Mouse (Mus musculus) hematopoietic multipotent progenitor cell, adult 10-12 weeks (in vitro differentiated cells): ENCODE results near the gene Scel. TPM values are rescaled to one million over a fixed set of nuclear protein-coding genes. Genes with fewer than 3 reads are reported as not detected.

Experiments
- polyA plus RNA-seq: library from polyadenylated mRNA; stranded (reverse); fragments of >175 nt; gene quantifications from 2 replicates; pipeline ENCODE4 v1.2.3, GENCODE M21; 2012; ENCODE audit warnings: low replicate concordance

The Scel gene
- polyA plus RNA-seq: 0.15 and 0.30 TPM in 2 replicates

GRCm38 (mm10) chr14:103512802-103513472 lies at the start of gene Scel:
Scel (plus strand) TSS chr14:103513342.

DNA sequence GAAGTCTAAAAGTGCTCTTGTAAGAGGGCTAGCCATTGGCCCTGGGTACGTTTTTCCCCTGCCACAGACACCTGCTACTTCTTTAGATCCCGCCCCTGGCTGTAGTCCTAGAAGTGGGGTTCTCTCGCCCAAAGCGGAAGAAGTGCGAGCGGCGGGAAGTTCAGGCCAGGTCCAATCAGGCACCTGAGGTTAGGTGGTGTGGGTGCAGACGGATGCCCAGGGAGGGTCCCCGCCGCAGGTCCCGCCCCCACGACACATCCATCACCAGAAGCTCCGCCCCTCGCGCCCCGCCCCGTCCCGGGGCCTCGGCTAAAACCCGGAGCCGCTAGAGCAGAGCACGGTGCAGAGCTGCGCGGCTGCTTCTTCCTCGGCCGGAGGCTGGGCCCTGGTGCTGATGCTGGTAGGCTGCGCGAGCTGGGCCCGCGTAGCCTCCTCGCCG lies 136.8 kb downstream of the Scel start, which contains the start of gene Slain1:
Gene Slain1 (plus strand): TSS at position 333 of the 439 bp plus-strand sequence.

Other genes with a start within 250 kb of the Scel start
- 12.3 and 46.5 TPM in 2 replicates for gene Mycbp2, start 166.5 kb upstream of the Scel start, polyA plus RNA-seq
- 26.4 and 58.7 TPM in 2 replicates for gene Slain1, start 136.9 kb downstream of the Scel start, polyA plus RNA-seq